Mouse (Mus musculus): ENCODE measurements around the gene Ier2. TPM values are rescaled to one million over a fixed set of nuclear protein-coding genes. Genes with fewer than 3 reads are reported as not detected.

Gene Ier2
- 20.3 and 33.1 TPM in 2 replicates for polyA plus RNA-seq (2015; fragmentation: Nextera tagmentation; extraction: Ambion mirVana)

DNA sequence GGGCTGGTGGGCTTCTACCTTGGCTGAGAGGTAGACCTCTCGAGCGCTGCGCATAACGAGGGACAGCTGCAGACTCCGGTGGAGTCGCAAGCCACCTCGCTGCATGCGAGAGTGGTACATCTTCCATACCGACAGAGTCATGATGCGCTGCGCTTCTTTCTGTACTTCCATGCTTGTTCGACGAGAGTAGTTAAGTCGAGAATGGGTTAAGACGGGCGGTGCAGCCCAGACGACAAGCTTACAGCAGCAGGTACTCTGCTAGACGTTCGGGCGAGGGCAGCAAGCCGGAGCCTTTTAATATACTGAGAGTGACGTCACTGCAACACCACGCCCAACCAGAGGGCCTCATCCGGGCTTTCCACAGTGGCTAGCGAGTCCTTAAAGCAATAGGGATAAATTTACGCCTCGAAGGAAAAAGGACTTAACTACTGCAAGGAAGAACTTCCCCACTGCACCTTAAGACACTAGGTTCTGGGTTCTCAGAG is at the start of gene Ier2:
Ier2 (minus strand) TSS at position 272 of the 485 bp plus-strand sequence.
- Histone ChIP-seq H3K9me3 (replicated peaks) (no peaks in the 10 kb centered on the region), H3K4me1 (peaks cover 55% of the 10 kb centered on the region), H3K4me3 (replicated peaks) (peak within 1 kb of the TSS; percentile 66), H3K9ac (replicated peaks) (peak within 1 kb of the TSS; percentile 81), H3K36me3 (no peaks in the 10 kb centered on the region), H3K27ac (replicated peaks) (peak within 1 kb of the TSS; percentile 91), H3K4me2 (peak within 1 kb of the TSS; percentile 73), H3K27me3 (replicated peaks) (no peaks in the 10 kb centered on the region)
- ATAC-seq (ENCODE audit: low FRiP score): peak; percentile 80
- under 1% methylated on average over 27 of the region's 27 CpGs for WGBS

DNA sequence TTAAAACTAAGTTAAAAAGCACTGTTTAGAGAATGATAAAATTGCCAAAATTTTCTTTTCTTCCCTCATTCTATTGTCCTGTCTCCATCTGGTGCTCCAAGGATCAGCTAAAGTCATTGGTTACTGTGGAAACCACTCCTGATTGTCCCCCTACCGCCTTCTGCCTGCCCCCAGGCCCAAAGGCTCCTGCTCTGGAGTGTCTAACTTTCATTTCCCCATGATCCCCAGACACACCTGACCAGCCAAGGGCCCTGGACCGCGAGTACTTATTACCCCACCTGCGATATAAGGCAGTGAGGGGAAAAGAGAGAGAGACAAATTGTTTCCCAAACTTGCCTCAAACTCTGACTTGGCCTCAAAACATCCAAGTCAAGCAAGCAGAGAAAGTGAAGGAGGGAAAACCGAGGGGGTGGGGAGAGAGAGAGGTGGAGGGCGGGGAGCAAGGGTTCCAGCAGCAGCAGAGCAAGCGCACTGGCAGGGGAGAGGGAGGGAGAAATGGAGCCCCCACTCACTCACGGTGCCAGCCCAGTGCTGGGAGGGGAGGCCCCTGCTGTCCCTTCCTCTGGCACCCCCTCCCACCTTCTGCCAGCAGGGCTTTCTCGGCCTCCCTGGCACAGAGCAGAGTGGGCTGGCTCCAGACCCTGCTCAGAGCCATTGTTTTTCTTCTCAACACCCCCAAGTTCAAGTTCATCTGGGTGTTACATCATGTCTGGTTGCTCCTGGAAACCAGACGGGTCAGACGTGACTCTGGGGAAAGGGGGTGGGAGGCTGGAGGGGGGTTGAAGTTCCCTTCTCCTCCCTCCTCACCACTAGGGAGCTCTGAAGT is 49.5 kb upstream of the Ier2 start:
- Histone ChIP-seq H3K9me3 (replicated peaks) (no peaks in the 10 kb centered on the region), H3K4me2 (no peak overlapping the region), H3K36me3 (no peaks in the 10 kb centered on the region), H3K27me3 (replicated peaks) (peaks cover 16% of the 10 kb centered on the region), H3K9ac (replicated peaks) (no peak overlapping the region), H3K4me1 (peaks cover 66% of the 10 kb centered on the region), H3K27ac (replicated peaks) (peak overlapping the region; percentile 83), H3K4me3 (replicated peaks) (no peak overlapping the region)
- WGBS: 6% methylated on average over 11 of the region's 11 CpGs
- peak; percentile 74 for ATAC-seq (ENCODE audit: low FRiP score)

DNA sequence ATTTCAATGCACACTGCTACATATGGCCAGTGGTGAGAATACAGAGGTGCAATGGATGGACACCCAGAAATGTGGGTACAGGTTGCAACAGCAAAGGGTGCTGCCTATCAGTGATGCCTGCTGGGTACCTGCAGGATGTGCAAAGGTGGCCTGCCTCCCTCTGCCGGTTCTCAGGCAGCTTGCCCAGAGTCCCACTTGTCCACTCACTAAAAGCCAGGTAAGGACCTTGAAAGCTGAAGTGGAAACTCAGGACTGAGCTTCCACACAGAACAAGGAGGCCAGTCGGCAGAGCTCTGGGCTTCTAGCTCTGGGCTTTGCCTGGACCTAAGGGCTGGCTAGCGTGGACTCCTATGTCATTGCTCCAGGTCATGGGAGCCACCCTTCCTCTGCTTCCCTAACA is 48.7 kb upstream of the Ier2 start:
- no peak overlapping the region for H3K4me2 ChIP-seq
- no peaks in the 10 kb centered on the region for H3K9me3 ChIP-seq (replicated peaks)
- peaks cover 71% of the 10 kb centered on the region for H3K4me1 ChIP-seq
- 54% methylated on average over 3 of the region's 3 CpGs for WGBS
- H3K27me3 ChIP-seq (replicated peaks): peaks cover 16% of the 10 kb centered on the region
- ATAC-seq (ENCODE audit: low FRiP score): no peak
- no peaks in the 10 kb centered on the region for H3K36me3 ChIP-seq
- no peak overlapping the region for H3K4me3 ChIP-seq (replicated peaks)
- H3K27ac ChIP-seq (replicated peaks): peak overlapping the region; percentile 83
- H3K9ac ChIP-seq (replicated peaks): no peak overlapping the region

DNA sequence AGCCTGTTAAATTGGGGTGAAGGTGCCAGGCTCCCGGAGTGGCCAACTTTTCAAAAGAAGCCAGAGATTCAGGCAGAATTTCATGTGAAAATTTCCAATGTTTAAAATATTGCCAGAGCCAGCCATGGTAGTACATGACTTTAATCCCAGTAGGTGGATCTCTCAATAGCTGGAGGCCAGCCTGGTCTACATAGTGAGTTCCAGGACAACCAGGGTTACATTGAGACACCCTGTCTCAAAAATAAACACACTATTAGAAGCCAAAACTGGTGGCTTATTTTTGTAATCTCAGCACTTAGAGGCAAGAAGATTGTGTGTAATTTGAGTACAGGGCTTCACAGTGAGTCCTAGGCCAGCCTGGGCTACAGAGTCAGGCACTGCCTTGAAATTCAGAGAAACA is 47.3 kb upstream of the Ier2 start:
- Histone ChIP-seq H3K4me1 (peaks cover 74% of the 10 kb centered on the region), H3K9ac (replicated peaks) (no peak overlapping the region), H3K4me2 (no peak overlapping the region), H3K9me3 (replicated peaks) (no peaks in the 10 kb centered on the region), H3K27me3 (replicated peaks) (peaks cover 20% of the 10 kb centered on the region), H3K27ac (replicated peaks) (peak overlapping the region; percentile 67), H3K4me3 (replicated peaks) (no peak overlapping the region), H3K36me3 (no peaks in the 10 kb centered on the region)
- WGBS: 91% methylated on average over 1 of the region's 1 CpGs
- no peak for ATAC-seq (ENCODE audit: low FRiP score)

DNA sequence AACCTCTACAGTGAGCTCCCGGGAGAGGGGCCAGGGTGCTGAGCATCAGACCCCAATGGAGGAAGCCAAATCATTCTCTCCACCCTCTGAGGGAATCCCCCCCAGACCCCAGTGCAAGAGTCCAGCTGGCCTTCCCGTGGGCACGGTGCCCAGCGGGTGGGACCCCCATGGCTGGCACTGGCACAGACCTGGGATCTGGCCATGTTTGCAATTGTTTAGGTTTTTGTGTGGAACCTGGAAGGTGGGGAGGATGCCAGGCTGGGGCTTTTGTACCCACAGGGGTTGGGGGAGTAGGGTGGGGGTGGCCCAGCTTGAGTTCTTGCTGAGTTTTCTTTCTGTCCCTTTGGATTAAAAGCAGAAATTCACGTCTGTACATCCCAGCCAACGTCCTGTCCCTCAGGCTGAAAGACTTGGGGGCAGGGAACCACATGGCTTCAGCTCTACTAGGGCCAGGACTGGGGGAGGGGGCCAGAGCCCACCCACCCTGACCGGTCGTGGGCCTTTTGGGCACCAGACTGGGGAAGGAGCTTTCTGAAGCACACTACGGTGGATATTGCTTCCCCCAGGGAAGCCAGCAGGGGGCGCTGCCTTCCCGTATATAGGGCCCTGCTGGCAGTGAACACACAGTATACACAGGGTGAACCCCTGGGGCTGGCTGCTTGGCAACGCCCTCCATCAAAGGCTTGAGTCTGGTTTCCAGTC is 46.3 kb upstream of the Ier2 start:
- Histone ChIP-seq H3K9ac (replicated peaks) (no peak overlapping the region), H3K9me3 (replicated peaks) (no peaks in the 10 kb centered on the region), H3K4me1 (peaks cover 74% of the 10 kb centered on the region), H3K4me3 (replicated peaks) (no peak overlapping the region), H3K27me3 (replicated peaks) (peaks cover 30% of the 10 kb centered on the region), H3K27ac (replicated peaks) (peak overlapping the region; percentile 67), H3K4me2 (no peak overlapping the region), H3K36me3 (no peaks in the 10 kb centered on the region)
- ATAC-seq (ENCODE audit: low FRiP score): peak; percentile 72
- 6% methylated on average over 12 of the region's 12 CpGs for WGBS

DNA sequence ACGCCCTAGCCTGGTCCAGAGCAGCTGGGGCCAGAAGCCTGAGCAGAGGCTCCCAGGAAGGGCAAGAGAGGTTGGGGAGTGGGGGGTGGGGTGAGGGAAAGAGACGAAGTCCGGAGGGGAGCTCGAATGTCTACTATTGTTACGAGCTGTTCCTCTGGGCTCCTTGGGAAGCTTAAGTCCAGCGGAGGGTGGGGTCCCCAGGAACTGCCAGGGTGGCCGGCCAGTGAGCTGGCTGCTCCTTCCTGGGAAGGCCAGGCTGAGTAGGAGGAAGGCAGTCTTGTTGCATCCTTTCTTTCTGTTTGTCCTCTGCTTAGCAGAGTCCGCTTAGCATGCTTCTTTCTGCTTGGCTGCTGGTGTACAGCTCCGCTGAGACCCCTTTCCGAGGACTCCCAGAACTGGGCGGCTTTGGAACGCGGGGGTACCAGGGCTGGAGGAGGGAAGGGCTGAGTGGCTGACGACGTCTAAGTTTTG is 45.5 kb upstream of the Ier2 start:
- Histone ChIP-seq H3K9me3 (replicated peaks) (no peaks in the 10 kb centered on the region), H3K4me2 (peak overlapping the region; percentile 33), H3K9ac (replicated peaks) (no peak overlapping the region), H3K27ac (replicated peaks) (peak overlapping the region; percentile 67), H3K36me3 (no peaks in the 10 kb centered on the region), H3K27me3 (replicated peaks) (peaks cover 38% of the 10 kb centered on the region), H3K4me1 (peaks cover 70% of the 10 kb centered on the region), H3K4me3 (replicated peaks) (no peak overlapping the region)
- 4% methylated on average over 15 of the region's 15 CpGs for WGBS
- ATAC-seq (ENCODE audit: low FRiP score): no peak

DNA sequence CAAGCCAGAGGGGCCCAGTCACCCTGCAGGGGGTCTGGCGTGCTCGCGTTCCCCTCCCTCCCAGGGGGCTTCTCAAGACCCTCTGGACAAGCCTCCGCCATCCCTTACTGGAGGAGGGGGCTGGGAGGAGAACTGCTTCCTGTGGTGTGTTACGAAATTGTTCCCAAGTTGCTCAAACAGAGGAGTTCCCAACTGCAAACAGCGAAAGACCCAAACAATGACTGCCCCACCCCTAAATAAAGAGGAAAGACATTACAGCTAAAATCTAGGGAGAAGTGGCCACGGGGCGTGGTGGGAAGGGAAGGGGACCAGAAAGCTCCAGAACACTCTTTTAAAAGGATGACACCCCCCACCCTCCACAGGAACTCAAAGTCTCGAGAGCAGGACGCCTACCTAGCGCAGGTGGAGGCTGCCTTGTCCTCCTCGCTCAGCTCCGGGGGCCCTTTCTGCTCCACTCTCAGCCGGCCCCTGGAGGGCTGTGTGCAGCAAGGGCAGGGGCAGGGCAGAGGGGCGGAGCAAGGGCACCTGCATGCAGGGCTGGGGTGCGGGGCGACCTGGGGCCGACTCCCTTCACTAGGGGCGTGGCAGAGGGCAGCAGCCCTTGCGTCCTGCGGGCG is 44.7 kb upstream of the Ier2 start:
- WGBS: 6% methylated on average over 22 of the region's 22 CpGs
- no peaks in the 10 kb centered on the region for H3K36me3 ChIP-seq
- H3K4me3 ChIP-seq (replicated peaks): peak overlapping the region; percentile 22
- H3K27ac ChIP-seq (replicated peaks): peak overlapping the region; percentile 67
- H3K9me3 ChIP-seq (replicated peaks): no peaks in the 10 kb centered on the region
- ATAC-seq (ENCODE audit: low FRiP score): no peak
- peak overlapping the region; percentile 33 for H3K4me2 ChIP-seq
- H3K9ac ChIP-seq (replicated peaks): no peak overlapping the region
- peaks cover 69% of the 10 kb centered on the region for H3K4me1 ChIP-seq
- H3K27me3 ChIP-seq (replicated peaks): peaks cover 45% of the 10 kb centered on the region

DNA sequence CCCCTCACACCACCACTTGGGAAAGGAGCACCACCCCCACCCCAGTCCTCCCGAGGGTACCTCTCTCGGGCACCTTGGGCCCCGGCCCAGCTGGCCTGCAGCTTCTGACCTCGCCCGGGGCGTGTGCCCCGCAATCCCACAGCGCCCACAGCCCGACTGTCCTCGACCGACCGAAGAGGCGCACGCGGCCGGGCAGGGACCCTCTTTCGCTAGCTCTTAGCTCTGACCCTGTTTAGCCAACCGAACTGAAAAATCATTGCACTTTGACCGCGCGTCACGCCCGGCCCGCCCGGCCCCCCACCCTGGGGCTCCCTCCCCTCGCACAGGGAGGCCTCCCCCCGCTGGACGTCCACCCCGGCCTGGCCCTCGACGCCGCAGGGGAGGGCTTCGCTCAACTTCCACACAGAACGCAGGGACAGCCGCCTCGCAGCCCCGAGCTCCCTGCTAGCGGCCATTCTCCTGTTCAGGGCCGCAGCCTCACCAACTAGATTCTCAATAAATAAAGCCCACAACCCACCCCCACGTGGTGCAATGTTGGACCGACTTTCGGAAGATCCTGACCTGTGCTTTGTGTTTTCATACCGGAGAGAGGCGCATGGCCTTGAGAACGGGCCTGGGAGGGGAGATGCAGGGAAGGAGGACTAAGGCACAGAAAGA is 44.1 kb upstream of the Ier2 start:
- Histone ChIP-seq H3K4me3 (replicated peaks) (peak overlapping the region; percentile 22), H3K27me3 (replicated peaks) (peaks cover 51% of the 10 kb centered on the region), H3K4me1 (peaks cover 64% of the 10 kb centered on the region), H3K27ac (replicated peaks) (peak overlapping the region; percentile 67), H3K9me3 (replicated peaks) (no peaks in the 10 kb centered on the region), H3K9ac (replicated peaks) (0 out of 2 replicates have a peak overlapping the region, but pooled peaks have one; percentile 24), H3K4me2 (peak overlapping the region; percentile 33), H3K36me3 (no peaks in the 10 kb centered on the region)
- no peak for ATAC-seq (ENCODE audit: low FRiP score)
- 7% methylated on average over 41 of the region's 45 CpGs for WGBS

DNA sequence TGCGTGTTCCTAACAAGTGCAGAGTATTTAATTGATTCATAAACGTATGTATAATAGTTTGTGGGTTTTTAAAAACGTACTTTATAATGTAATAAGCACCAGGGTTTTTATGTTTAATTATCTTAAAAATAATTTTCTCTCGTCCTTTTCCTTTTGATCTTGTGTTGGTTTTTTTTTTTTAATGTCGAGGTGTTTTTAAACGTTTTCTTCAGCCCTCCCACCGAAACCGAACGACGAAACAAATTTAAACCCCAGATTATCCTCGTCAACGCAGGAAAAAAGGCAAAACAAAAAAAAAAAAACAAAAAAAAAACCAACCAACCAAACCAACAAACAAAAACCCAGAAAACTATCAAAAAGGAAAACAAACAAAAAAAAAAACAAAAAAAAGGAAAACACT is 43.3 kb upstream of the Ier2 start:
- Histone ChIP-seq H3K36me3 (no peaks in the 10 kb centered on the region), H3K9me3 (replicated peaks) (no peaks in the 10 kb centered on the region), H3K27ac (replicated peaks) (peak overlapping the region; percentile 72; the same call in 1 of the 2 replicates), H3K9ac (replicated peaks) (no peak overlapping the region), H3K4me1 (peaks cover 61% of the 10 kb centered on the region), H3K27me3 (replicated peaks) (peaks cover 57% of the 10 kb centered on the region), H3K4me3 (replicated peaks) (peak overlapping the region; percentile 15; the same call in 1 of the 2 replicates), H3K4me2 (peak overlapping the region; percentile 48)
- ATAC-seq (ENCODE audit: low FRiP score): no peak
- WGBS: 5% methylated on average over 12 of the region's 12 CpGs

DNA sequence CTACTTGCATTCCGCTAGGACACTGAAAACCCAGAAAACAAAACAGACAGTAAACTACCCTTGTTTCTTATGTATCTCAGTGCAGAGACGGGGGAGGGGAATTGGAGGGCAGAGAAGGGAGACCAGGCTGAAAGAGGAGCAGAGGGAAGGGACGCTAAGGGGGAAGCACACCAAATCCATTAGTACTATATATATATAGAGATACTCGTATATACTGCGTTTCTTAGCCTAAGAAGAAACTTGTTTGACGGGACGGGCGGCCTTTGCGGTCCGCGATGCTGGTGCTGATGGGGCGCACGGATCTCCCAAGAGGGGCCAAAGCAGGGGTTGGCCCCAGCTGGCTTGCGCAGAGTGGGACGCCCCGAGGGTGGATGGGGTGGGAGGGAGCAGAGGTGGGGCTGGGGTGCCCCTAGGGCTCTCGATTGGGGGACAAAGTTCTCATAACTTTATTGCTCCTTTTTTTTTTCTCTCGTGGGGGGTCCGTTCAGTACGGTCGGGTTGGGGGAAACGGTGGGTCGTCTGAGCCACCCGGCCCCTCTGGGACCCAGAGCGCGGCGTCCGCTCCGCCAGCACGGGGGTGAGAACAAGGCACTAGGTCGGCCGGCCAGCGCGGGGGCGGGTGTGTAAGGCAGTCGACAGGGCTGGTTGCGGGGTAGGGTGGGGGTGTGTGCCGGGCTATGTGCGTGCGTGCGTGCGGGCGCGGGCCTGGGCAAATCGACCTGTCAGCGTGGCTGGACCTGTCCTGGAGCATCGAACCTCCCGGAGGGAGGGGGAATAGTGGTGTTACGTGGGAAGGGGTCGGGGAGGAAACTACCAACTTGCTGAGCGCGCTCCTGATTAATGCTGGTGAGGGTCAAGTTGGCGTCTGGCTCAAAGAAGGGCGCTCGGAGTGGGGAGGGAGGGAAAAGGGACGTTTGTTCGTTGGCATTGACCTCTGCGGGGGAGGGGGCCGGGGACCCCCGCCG is 42.5 kb upstream of the Ier2 start:
- Histone ChIP-seq H3K9ac (replicated peaks) (no peak overlapping the region), H3K36me3 (no peaks in the 10 kb centered on the region; the same call in 1 of the 2 replicates), H3K27ac (replicated peaks) (peak overlapping the region; percentile 72), H3K27me3 (replicated peaks) (peaks cover 57% of the 10 kb centered on the region), H3K4me1 (peaks cover 62% of the 10 kb centered on the region), H3K9me3 (replicated peaks) (no peaks in the 10 kb centered on the region), H3K4me3 (replicated peaks) (peak overlapping the region; percentile 15; the same call in 1 of the 2 replicates), H3K4me2 (peak overlapping the region; percentile 48)
- no peak for ATAC-seq (ENCODE audit: low FRiP score)
- 2% methylated on average over 53 of the region's 61 CpGs for WGBS

Measured in neural tube, embryonic 15.5 days (tissue).